Mouse (Mus musculus): ENCODE results near the gene Exoc6b.

DNA sequence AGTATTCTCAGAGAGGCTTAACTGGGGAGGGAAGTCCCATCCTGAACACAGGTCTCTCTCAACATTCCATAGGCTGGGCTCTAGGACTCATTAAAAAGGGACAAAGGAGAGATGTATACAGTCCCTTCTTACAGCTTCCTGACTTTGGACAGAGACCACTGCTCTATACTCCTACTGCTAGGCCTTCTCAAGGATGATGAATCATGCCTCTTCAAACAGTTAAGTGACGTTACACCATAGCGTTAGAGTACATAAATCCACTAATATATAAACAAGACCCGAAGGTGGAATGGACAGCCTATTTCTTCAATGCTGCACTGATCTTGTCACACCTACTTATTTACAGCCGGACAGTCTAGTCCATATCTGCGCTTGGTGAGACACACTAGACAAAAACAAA lies 369.7 kb downstream of the Exoc6b start:
- TF ChIP-seq CTCF (IDR thresholded peaks at IDR 0.05; ENCODE audit: low read depth) (no peak), EP300 (IDR thresholded peaks at IDR 0.05; ENCODE audit: low read depth) (no peak)
